Mouse (Mus musculus) limb, embryonic 14.5 days (tissue): Measurements from ENCODE around the gene Rpn2. TPM values are rescaled to one million over a fixed set of nuclear protein-coding genes. Genes with fewer than 3 reads are reported as not detected.

Experiments
- ATAC-seq: fragments of 200-750 bp; cut with Nextera tagmentation; 2 replicates; pipeline ENCODE4 v1.8.0; 2017; ENCODE audit warnings: low read depth, moderate number of reproducible peaks, moderate TSS enrichment; ENCODE audit not compliant: low FRiP score
- DNase-seq: peaks from one replicate; pipeline ENCODE4 v3.0.0-alpha.2; 2015; ENCODE audit warnings: low spot score
- H3K27ac ChIP-seq: fragments of 300-500 bp; sonication (generic); replicated peaks from 2 replicates; pipeline ENCODE4 v1.5.1; 2014; ENCODE audit warnings: low read depth, mild to moderate bottlenecking, low read length, moderate library complexity, mixed read lengths
- H3K27me3 ChIP-seq: fragments of 300-500 bp; sonication (generic); 2 replicates; pipeline ENCODE4 v1.6.1; 2014; ENCODE audit warnings: low read length, mixed read lengths; ENCODE audit not compliant: control insufficient read depth, insufficient read depth
- H3K36me3 ChIP-seq: fragments of 300-500 bp; sonication (generic); 2 replicates; pipeline ENCODE4 v1.6.1; 2014; ENCODE audit warnings: mild to moderate bottlenecking, low read length, moderate library complexity, mixed read lengths; ENCODE audit not compliant: control insufficient read depth, insufficient read depth
- H3K4me1 ChIP-seq: fragments of 300-500 bp; sonication (generic); 2 replicates; pipeline ENCODE4 v1.6.1; 2014; ENCODE audit warnings: antibody characterized with exemption, low read length, mixed read lengths; ENCODE audit not compliant: control insufficient read depth, insufficient read depth
- H3K4me2 ChIP-seq: fragments of 300-500 bp; sonication (generic); replicated peaks from 2 replicates; pipeline ENCODE4 v1.6.1; 2014; ENCODE audit warnings: low read depth, mild to moderate bottlenecking, low read length, moderate library complexity; ENCODE audit not compliant: severe bottlenecking
- H3K4me3 ChIP-seq: fragments of 300-500 bp; sonication (generic); replicated peaks from 2 replicates; pipeline ENCODE4 v1.5.1; 2014; ENCODE audit warnings: low read length
- H3K9ac ChIP-seq: fragments of 300-500 bp; sonication (generic); 2 replicates; pipeline ENCODE4 v1.6.1; 2014; ENCODE audit warnings: mild to moderate bottlenecking, low read depth, low read length, moderate library complexity; ENCODE audit not compliant: severe bottlenecking
- H3K9me3 ChIP-seq: fragments of 300-500 bp; sonication (generic); 2 replicates; pipeline ENCODE4 v1.6.1; 2016; ENCODE audit warnings: low read length; ENCODE audit not compliant: control insufficient read depth
- POLR2A ChIP-seq: fragments of 200-500 bp; IDR thresholded peaks from 2 replicates; pipeline ENCODE4 v1.8.0; 2012; ENCODE audit warnings: inconsistent platforms, mild to moderate bottlenecking, moderate library complexity, borderline replicate concordance; ENCODE audit not compliant: insufficient read depth, insufficient read length; ENCODE audit errors: extremely low read depth
- WGBS: fragments of 180-500 bp; shearing (Covaris S2); extraction: QIAGEN DNeasy Blood & Tissue Kit; methylation state at CpG from one replicate; pipeline ENCODE4 v1.1.7; 2014; 5-methylcytosine and 5-hydroxymethylcytosine counted together
- polyA plus RNA-seq, 2 experiments: library from polyadenylated mRNA; depleted of rRNA in 1 of 2; stranded (reverse) in 1 of 2; unstranded in 1 of 2; fragments of >200 nt; fragmentation: Nextera tagmentation in 1 of 2; extraction: Ambion mirVana in 1 of 2; gene quantifications; 2 replicates each; pipeline versions ENCODE4 v1.2.1 to v1.2.3; 2012 to 2014

Rpn2 gene
- polyA plus RNA-seq, 2 experiments, result 307 to 329 TPM

DNA sequence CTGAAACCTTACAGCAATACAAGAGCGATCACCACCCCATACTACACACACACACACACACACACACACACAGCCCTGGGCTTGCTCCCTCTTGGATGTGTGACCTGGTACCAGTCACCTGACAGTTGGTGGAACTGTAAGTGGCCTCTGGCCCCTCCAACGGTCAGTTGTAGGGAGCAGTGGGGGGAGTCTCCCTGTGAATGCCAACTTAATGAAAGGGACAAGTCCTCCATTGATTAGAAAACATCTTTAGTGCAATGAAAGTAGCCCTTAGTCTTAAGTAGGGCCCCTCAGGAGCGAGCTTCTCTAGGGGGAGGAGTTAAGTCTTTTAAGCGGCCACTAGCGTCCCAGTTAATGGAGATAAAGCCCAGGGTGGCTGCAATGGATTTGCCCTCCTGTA, 49.3 kb downstream of the Rpn2 start:
- peaks cover 44% of the 10 kb centered on the region for H3K36me3 ChIP-seq
- H3K4me3 ChIP-seq, result no peak overlapping the region
- H3K4me2 ChIP-seq, result no peak overlapping the region
- 55% methylated on average over 5 of the region's 5 CpGs for WGBS
- H3K27me3 ChIP-seq, result no peaks in the 10 kb centered on the region
- DNase-seq (no peak), ATAC-seq (no peak)
- no peaks in the 10 kb centered on the region for H3K4me1 ChIP-seq
- H3K9me3 ChIP-seq, result no peaks in the 10 kb centered on the region
- H3K27ac ChIP-seq, result no peak overlapping the region
- TF ChIP-seq POLR2A, result no peak
- no peak overlapping the region for H3K9ac ChIP-seq

DNA sequence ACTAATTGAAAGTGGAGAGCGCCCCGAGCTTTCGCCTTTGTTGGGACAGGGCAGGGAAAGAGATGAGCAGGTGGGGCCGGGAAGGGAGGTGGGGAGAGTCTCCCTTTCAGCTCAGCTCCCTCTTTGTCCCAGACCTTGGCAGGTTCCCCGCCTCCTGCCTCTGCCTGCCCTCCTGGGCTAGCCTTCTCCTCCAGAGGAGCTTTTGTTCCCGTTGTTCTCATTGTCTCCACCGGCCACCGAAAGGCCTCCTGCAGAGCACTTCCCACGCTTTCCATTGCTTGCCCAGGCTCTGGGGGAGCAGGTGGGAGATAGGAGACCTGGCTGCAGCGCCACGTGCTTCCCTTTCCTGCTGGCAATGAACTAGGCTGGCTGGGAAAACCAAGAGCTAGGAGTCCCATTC, 49.8 kb downstream of the Rpn2 start:
- H3K36me3 ChIP-seq, result peaks cover 40% of the 10 kb centered on the region

DNA sequence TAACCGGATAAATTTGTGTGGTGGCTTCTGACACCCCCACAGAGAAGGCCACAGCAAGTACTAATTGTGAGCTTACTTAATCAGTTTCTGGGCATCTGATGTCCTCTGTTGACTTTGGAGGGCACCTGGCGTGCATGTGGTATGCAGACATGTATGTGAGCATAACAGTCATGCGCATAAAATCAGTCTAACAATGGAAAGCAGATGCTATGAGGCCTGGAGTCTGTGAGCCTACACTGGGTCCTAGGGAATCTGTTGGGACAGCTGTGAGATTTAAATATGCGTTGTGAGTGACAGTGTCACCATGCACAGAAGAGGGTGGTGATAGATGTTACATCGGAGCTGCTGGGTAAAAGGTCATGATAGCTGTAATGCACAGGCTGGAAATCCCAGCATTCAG, 53.2 kb downstream of the Rpn2 start:
- no peak overlapping the region for H3K4me3 ChIP-seq
- no peaks in the 10 kb centered on the region for H3K4me1 ChIP-seq
- no peak overlapping the region for H3K4me2 ChIP-seq
- H3K36me3 ChIP-seq, result peaks cover 5% of the 10 kb centered on the region
- no peak overlapping the region for H3K27ac ChIP-seq
- H3K9me3 ChIP-seq, result no peaks in the 10 kb centered on the region
- no peaks in the 10 kb centered on the region for H3K27me3 ChIP-seq
- no peak for TF ChIP-seq POLR2A
- no peak for DNase-seq
- WGBS, result 55% methylated on average over 5 of the region's 5 CpGs
- ATAC-seq, result peak; percentile 64; the same call in 1 of the 2 replicates
- H3K9ac ChIP-seq, result no peak overlapping the region

More for the DNA sequence above, 49.8 kb downstream of the Rpn2 start:
- no peak for TF ChIP-seq POLR2A
- H3K9me3 ChIP-seq, result no peaks in the 10 kb centered on the region
- ATAC-seq (no peak), DNase-seq (no peak)
- no peaks in the 10 kb centered on the region for H3K4me1 ChIP-seq
- no peak overlapping the region for H3K4me2 ChIP-seq
- no peaks in the 10 kb centered on the region for H3K27me3 ChIP-seq
- 37% methylated on average over 11 of the region's 11 CpGs for WGBS
- H3K9ac ChIP-seq, result no peak overlapping the region
- no peak overlapping the region for H3K27ac ChIP-seq
- H3K4me3 ChIP-seq, result no peak overlapping the region

DNA sequence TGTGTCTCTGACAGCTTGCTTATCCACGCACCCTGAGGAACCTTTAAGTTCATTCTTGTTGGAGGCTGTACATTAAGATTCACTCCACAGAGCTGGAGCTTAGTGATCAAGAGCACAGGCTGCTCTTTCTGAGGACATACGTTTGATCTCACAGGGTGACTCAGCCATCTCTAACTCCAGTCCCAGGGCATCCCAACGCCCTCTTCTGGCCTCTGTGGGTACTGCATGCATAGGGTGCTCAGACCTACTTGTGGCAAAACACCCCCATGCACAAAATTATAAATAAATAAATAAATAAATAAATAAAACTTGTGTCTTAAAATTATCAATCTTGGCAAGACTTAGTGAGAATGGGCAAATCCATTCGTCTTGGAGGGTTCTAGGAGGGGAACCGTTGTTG, 59.8 kb downstream of the Rpn2 start:
- Histone ChIP-seq H3K36me3 (no peaks in the 10 kb centered on the region), H3K4me1 (peaks cover 6% of the 10 kb centered on the region; the same call in 1 of the 2 replicates), H3K27me3 (no peaks in the 10 kb centered on the region), H3K9me3 (no peaks in the 10 kb centered on the region), H3K4me3 (no peak overlapping the region), H3K9ac (no peak overlapping the region), H3K4me2 (no peak overlapping the region), H3K27ac (no peak overlapping the region)
- DNase-seq (no peak), ATAC-seq (no peak)
- 40% methylated on average over 5 of the region's 5 CpGs for WGBS
- no peak for TF ChIP-seq POLR2A

DNA sequence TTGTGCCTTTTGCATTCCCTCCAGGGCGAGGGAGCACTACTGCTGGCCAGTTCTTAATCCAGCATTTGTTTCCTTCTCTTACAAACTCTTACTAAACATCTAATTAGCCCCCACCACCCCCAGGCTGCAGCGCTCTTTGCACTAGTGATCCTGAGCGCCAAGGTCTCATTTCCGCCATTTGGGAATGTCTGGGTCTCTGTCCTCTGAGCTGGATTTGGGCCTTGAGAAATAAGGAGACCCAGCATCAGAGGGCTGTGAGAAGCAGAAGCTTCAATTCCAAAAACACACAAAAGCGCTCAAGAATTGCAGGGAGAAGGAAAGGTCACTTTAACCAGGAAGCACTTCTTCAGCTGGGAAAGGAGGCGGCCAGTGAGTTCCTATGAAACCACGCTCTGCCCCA, 60.7 kb downstream of the Rpn2 start:
- Histone ChIP-seq H3K4me1 (peaks cover 6% of the 10 kb centered on the region; the same call in 1 of the 2 replicates), H3K9ac (no peak overlapping the region), H3K27me3 (no peaks in the 10 kb centered on the region), H3K4me2 (no peak overlapping the region), H3K27ac (peak overlapping the region; percentile 33; the same call in 1 of the 2 replicates), H3K36me3 (no peaks in the 10 kb centered on the region), H3K9me3 (no peaks in the 10 kb centered on the region), H3K4me3 (no peak overlapping the region)
- no peak for TF ChIP-seq POLR2A
- ATAC-seq (no peak), DNase-seq (no peak)
- WGBS, result 76% methylated on average over 7 of the region's 7 CpGs
